Mouse (Mus musculus): Measurements from ENCODE around the gene Slc22a14. TPM values are rescaled to one million over a fixed set of nuclear protein-coding genes. Genes with fewer than 3 reads are reported as not detected.

The Slc22a14 gene
- polyA plus RNA-seq, 1 experiment from 2014 or later: not detected

- Histone ChIP-seq H3K9ac (ENCODE audit: low read depth, low read length) (no peak overlapping the region), H3K27ac (ENCODE audit: low read depth, low read length) (no peak overlapping the region), H3K4me1 (replicated peaks; ENCODE audit: control insufficient read depth, insufficient read depth, low read length) (no peaks in the 10 kb centered on the region), H3K36me3 (ENCODE audit: control insufficient read depth, insufficient read depth, low read length) (no peaks in the 10 kb centered on the region), H3K4me2 (replicated peaks; ENCODE audit: low read depth, low read length) (no peak overlapping the region), H3K27me3 (ENCODE audit: control insufficient read depth, insufficient read depth, low read length) (no peaks in the 10 kb centered on the region), H3K9me3 (ENCODE audit: control insufficient read depth, low read length) (no peaks in the 10 kb centered on the region), H3K4me3 (ENCODE audit: low read depth, low read length) (no peak overlapping the region)
- DNase-seq (ENCODE audit: low spot score) (no peak), ATAC-seq (ENCODE audit: low FRiP score) (no peak)
- 89% methylated on average over 10 of the region's 10 CpGs for WGBS
These were observed 14.2 kb downstream of the Slc22a14 start for GRCm38 (mm10) chr9:119350947-119351705.

- no peak for ATAC-seq (ENCODE audit: low FRiP score)
These were observed 14.8 kb downstream of the Slc22a14 start for GRCm38 (mm10) chr9:119350531-119350930.

GRCm38 (mm10) chr9:119346376-119346775, 19.0 kb downstream of the Slc22a14 start:
- Histone ChIP-seq H3K9ac (ENCODE audit: low read depth, low read length) (no peak overlapping the region), H3K27me3 (ENCODE audit: control insufficient read depth, insufficient read depth, low read length) (no peaks in the 10 kb centered on the region), H3K27ac (ENCODE audit: low read depth, low read length) (no peak overlapping the region), H3K9me3 (ENCODE audit: control insufficient read depth, low read length) (no peaks in the 10 kb centered on the region), H3K4me1 (replicated peaks; ENCODE audit: control insufficient read depth, insufficient read depth, low read length) (peaks cover 4% of the 10 kb centered on the region; the same call in 1 of the 2 replicates), H3K4me2 (replicated peaks; ENCODE audit: low read depth, low read length) (no peak overlapping the region), H3K36me3 (ENCODE audit: control insufficient read depth, insufficient read depth, low read length) (peaks cover 2% of the 10 kb centered on the region; the same call in 1 of the 2 replicates), H3K4me3 (ENCODE audit: low read depth, low read length) (no peak overlapping the region)
- ATAC-seq (ENCODE audit: low FRiP score) (no peak), DNase-seq (ENCODE audit: low spot score) (no peak)
- 93% methylated on average over 8 of the region's 8 CpGs for WGBS

More at GRCm38 (mm10) chr9:119350531-119350930, 14.8 kb downstream of the Slc22a14 start:
- Histone ChIP-seq H3K4me1 (replicated peaks; ENCODE audit: control insufficient read depth, insufficient read depth, low read length) (no peaks in the 10 kb centered on the region), H3K9me3 (ENCODE audit: control insufficient read depth, low read length) (no peaks in the 10 kb centered on the region), H3K27me3 (ENCODE audit: control insufficient read depth, insufficient read depth, low read length) (no peaks in the 10 kb centered on the region), H3K36me3 (ENCODE audit: control insufficient read depth, insufficient read depth, low read length) (no peaks in the 10 kb centered on the region), H3K4me2 (replicated peaks; ENCODE audit: low read depth, low read length) (no peak overlapping the region), H3K27ac (ENCODE audit: low read depth, low read length) (no peak overlapping the region), H3K4me3 (ENCODE audit: low read depth, low read length) (no peak overlapping the region), H3K9ac (ENCODE audit: low read depth, low read length) (no peak overlapping the region)
- 84% methylated on average over 3 of the region's 3 CpGs for WGBS
- DNase-seq (ENCODE audit: low spot score): no peak

GRCm38 (mm10) chr9:119342728-119343127, 22.6 kb downstream of the Slc22a14 start:
- H3K4me2 ChIP-seq (replicated peaks; ENCODE audit: low read depth, low read length): no peak overlapping the region

GRCm38 (mm10) chr9:119340909-119341816, 24.2 kb downstream of the Slc22a14 start, which contains the start of gene Myd88:
Gene Myd88 (minus strand): TSS chr9:119341411.
- peak; percentile 89 for DNase-seq (ENCODE audit: low spot score)
- Histone ChIP-seq H3K36me3 (ENCODE audit: control insufficient read depth, insufficient read depth, low read length) (peaks cover 2% of the 10 kb centered on the region; the same call in 1 of the 2 replicates), H3K4me1 (replicated peaks; ENCODE audit: control insufficient read depth, insufficient read depth, low read length) (peaks cover 4% of the 10 kb centered on the region; the same call in 1 of the 2 replicates), H3K4me2 (replicated peaks; ENCODE audit: low read depth, low read length) (peak within 1 kb of the TSS; percentile 67), H3K9ac (ENCODE audit: low read depth, low read length) (peak within 1 kb of the TSS; percentile 83), H3K4me3 (ENCODE audit: low read depth, low read length) (peak within 1 kb of the TSS; percentile 72), H3K9me3 (ENCODE audit: control insufficient read depth, low read length) (no peaks in the 10 kb centered on the region), H3K27me3 (ENCODE audit: control insufficient read depth, insufficient read depth, low read length) (0 out of 2 replicates have a peak, but pooled peaks cover 2% of the 10 kb centered on the region), H3K27ac (ENCODE audit: low read depth, low read length) (peak within 1 kb of the TSS; percentile 76)
- ATAC-seq (ENCODE audit: low FRiP score): peak; percentile 98
- WGBS: under 1% methylated on average over 67 of the region's 68 CpGs

More at GRCm38 (mm10) chr9:119342728-119343127, 22.6 kb downstream of the Slc22a14 start:
- no peak for ATAC-seq (ENCODE audit: low FRiP score)
- H3K27me3 ChIP-seq (ENCODE audit: control insufficient read depth, insufficient read depth, low read length): 0 out of 2 replicates have a peak, but pooled peaks cover 2% of the 10 kb centered on the region
- no peak overlapping the region for H3K9ac ChIP-seq (ENCODE audit: low read depth, low read length)
- no peak overlapping the region for H3K27ac ChIP-seq (ENCODE audit: low read depth, low read length)
- no peak overlapping the region for H3K4me3 ChIP-seq (ENCODE audit: low read depth, low read length)
- H3K9me3 ChIP-seq (ENCODE audit: control insufficient read depth, low read length): no peaks in the 10 kb centered on the region
- 92% methylated on average over 7 of the region's 7 CpGs for WGBS
- no peak for DNase-seq (ENCODE audit: low spot score)
- peaks cover 2% of the 10 kb centered on the region; the same call in 1 of the 2 replicates for H3K36me3 ChIP-seq (ENCODE audit: control insufficient read depth, insufficient read depth, low read length)
- H3K4me1 ChIP-seq (replicated peaks; ENCODE audit: control insufficient read depth, insufficient read depth, low read length): peaks cover 4% of the 10 kb centered on the region; the same call in 1 of the 2 replicates

GRCm38 (mm10) chr9:119340212-119340580, 25.2 kb downstream of the Slc22a14 start:
- Histone ChIP-seq H3K27me3 (ENCODE audit: control insufficient read depth, insufficient read depth, low read length) (0 out of 2 replicates have a peak, but pooled peaks cover 2% of the 10 kb centered on the region), H3K36me3 (ENCODE audit: control insufficient read depth, insufficient read depth, low read length) (peaks cover 2% of the 10 kb centered on the region; the same call in 1 of the 2 replicates), H3K9me3 (ENCODE audit: control insufficient read depth, low read length) (no peaks in the 10 kb centered on the region), H3K4me1 (replicated peaks; ENCODE audit: control insufficient read depth, insufficient read depth, low read length) (peaks cover 4% of the 10 kb centered on the region; the same call in 1 of the 2 replicates), H3K4me2 (replicated peaks; ENCODE audit: low read depth, low read length) (peak overlapping the region; percentile 67), H3K4me3 (ENCODE audit: low read depth, low read length) (peak overlapping the region; percentile 72), H3K27ac (ENCODE audit: low read depth, low read length) (no peak overlapping the region), H3K9ac (ENCODE audit: low read depth, low read length) (peak overlapping the region; percentile 56)
- WGBS: 8% methylated on average over 8 of the region's 8 CpGs
- DNase-seq (ENCODE audit: low spot score) (peak; percentile 36), ATAC-seq (ENCODE audit: low FRiP score) (no peak)

- H3K36me3 ChIP-seq (ENCODE audit: control insufficient read depth, insufficient read depth, low read length): peaks cover 2% of the 10 kb centered on the region; the same call in 1 of the 2 replicates
- peak within 1 kb of the TSS; percentile 72 for H3K4me3 ChIP-seq (ENCODE audit: low read depth, low read length)
- no peak for ATAC-seq (ENCODE audit: low FRiP score)
- peak within 1 kb of the TSS; percentile 76; the same call in 1 of the 2 replicates for H3K27ac ChIP-seq (ENCODE audit: low read depth, low read length)
- H3K4me2 ChIP-seq (replicated peaks; ENCODE audit: low read depth, low read length): peak within 1 kb of the TSS; percentile 67
- peak; percentile 57 for DNase-seq (ENCODE audit: low spot score)
- peaks cover 4% of the 10 kb centered on the region; the same call in 1 of the 2 replicates for H3K4me1 ChIP-seq (replicated peaks; ENCODE audit: control insufficient read depth, insufficient read depth, low read length)
- H3K9me3 ChIP-seq (ENCODE audit: control insufficient read depth, low read length): no peaks in the 10 kb centered on the region
- H3K9ac ChIP-seq (ENCODE audit: low read depth, low read length): peak within 1 kb of the TSS; percentile 56
- WGBS: 2% methylated on average over 43 of the region's 43 CpGs
- H3K27me3 ChIP-seq (ENCODE audit: control insufficient read depth, insufficient read depth, low read length): 0 out of 2 replicates have a peak, but pooled peaks cover 2% of the 10 kb centered on the region
These were observed 25.7 kb downstream of the Slc22a14 start, which contains the start of gene Acaa1a for GRCm38 (mm10) chr9:119339558-119340211. Gene Acaa1a (plus strand): TSS chr9:119339676.

- no peak overlapping the region for H3K4me3 ChIP-seq (ENCODE audit: low read depth, low read length)
- DNase-seq (ENCODE audit: low spot score) (peak; percentile 7), ATAC-seq (ENCODE audit: low FRiP score) (no peak)
- peaks cover 2% of the 10 kb centered on the region; the same call in 1 of the 2 replicates for H3K36me3 ChIP-seq (ENCODE audit: control insufficient read depth, insufficient read depth, low read length)
- H3K27me3 ChIP-seq (ENCODE audit: control insufficient read depth, insufficient read depth, low read length): 0 out of 2 replicates have a peak, but pooled peaks cover 2% of the 10 kb centered on the region
- WGBS: 52% methylated on average over 7 of the region's 7 CpGs
- no peak overlapping the region for H3K9ac ChIP-seq (ENCODE audit: low read depth, low read length)
- peaks cover 4% of the 10 kb centered on the region; the same call in 1 of the 2 replicates for H3K4me1 ChIP-seq (replicated peaks; ENCODE audit: control insufficient read depth, insufficient read depth, low read length)
- H3K9me3 ChIP-seq (ENCODE audit: control insufficient read depth, low read length): no peaks in the 10 kb centered on the region
- H3K4me2 ChIP-seq (replicated peaks; ENCODE audit: low read depth, low read length): peak overlapping the region; percentile 67
- H3K27ac ChIP-seq (ENCODE audit: low read depth, low read length): no peak overlapping the region
These were observed 26.2 kb downstream of the Slc22a14 start for GRCm38 (mm10) chr9:119339106-119339505.

Data from hindbrain, embryonic 11.5 days (tissue).